Mouse (Mus musculus): Measurements from ENCODE around the gene Pifo. TPM values are rescaled to one million over a fixed set of nuclear protein-coding genes. Genes with fewer than 3 reads are reported as not detected.

The Pifo gene
- polyA plus RNA-seq, 2 experiments, result not detected

DNA sequence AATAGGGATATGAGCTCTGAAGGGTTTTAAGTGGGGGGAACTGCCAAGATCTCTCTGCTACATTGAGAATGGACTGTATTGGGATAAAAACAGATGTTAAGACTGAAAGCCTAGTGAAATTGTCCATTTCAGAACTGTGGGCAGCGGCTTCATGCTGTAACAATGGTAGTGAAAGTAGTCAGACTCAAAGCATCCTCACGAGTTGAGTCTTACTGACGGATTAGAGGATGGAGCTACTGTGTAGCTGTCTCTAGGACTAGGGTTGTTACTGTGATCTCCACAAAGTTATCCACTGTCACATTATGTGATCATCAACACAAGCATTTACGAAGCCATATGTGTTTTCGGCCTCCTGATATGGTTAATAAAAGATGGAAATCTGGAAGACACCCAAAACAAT lies 56.2 kb downstream of the Pifo start:
- peak overlapping the region; percentile 83 to 92 for H3K4me3 ChIP-seq (ENCODE audit: insufficient read depth in 1 of 2, low read depth in 2 of 2, low read length in 2 of 2)
- H3K4me2 ChIP-seq (ENCODE audit: low read depth), result peak overlapping the region; percentile 98
- no peak for DNase-seq (ENCODE audit: low read depth in 3 of 3, low spot score in 3 of 3)
- TF ChIP-seq EP300 (IDR thresholded peaks at IDR 0.05; ENCODE audit: low read depth), result no peak
- no peak for TF ChIP-seq CTCF (IDR thresholded peaks at IDR 0.05; ENCODE audit: low read depth)
- peaks cover 13% of the 10 kb centered on the region in 2 experiments for H3K4me1 ChIP-seq (replicated peaks; ENCODE audit: control insufficient read depth in 2 of 2, insufficient read depth in 2 of 2, low read length in 1 of 2)
- 35% methylated on average over 5 of the region's 5 CpGs for WGBS (ENCODE audit: insufficient replicate concordance)
- H3K27ac ChIP-seq, result peak overlapping the region; percentile 46
- peak overlapping the region; percentile 87 for H3K9ac ChIP-seq (replicated peaks)
- H3K9me3 ChIP-seq (ENCODE audit: control insufficient read depth, low read length), result no peaks in the 10 kb centered on the region
- no peaks in the 10 kb centered on the region for H3K27me3 ChIP-seq (ENCODE audit: control insufficient read depth, insufficient read depth, low read length)
- H3K36me3 ChIP-seq (replicated peaks; ENCODE audit: control insufficient read depth, insufficient read depth, low read depth), result peaks cover 35% of the 10 kb centered on the region
- no peak for ATAC-seq (ENCODE audit: insufficient read depth)

DNA sequence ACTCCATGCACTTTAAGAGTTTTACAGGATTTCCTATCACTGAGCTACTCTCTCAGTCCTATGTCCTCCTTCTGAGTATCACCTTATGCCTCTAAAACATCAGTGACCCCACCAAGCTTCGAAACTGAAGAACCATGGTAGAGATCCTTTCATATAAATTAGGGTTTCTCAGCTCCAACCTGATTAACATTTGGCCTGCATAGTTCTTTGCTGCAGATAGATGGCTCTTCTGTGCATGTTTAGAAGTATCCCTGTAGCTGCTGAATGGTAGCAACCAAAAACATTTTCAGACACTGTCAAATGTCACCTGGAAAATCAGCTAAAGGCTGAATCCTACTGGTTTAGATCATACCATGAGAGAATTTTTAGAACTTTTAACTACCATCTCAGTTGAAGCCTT lies 57.2 kb downstream of the Pifo start:
- H3K4me3 ChIP-seq (ENCODE audit: insufficient read depth in 1 of 2, low read depth in 2 of 2, low read length in 2 of 2), result peak overlapping the region in 1 of 2 experiments; percentile 83; a peak in 2 of 4 replicates
- peaks cover 35% of the 10 kb centered on the region for H3K36me3 ChIP-seq (replicated peaks; ENCODE audit: control insufficient read depth, insufficient read depth, low read depth)
- H3K27ac ChIP-seq, result no peak overlapping the region
- no peak for DNase-seq (ENCODE audit: low read depth in 3 of 3, low spot score in 3 of 3)
- H3K9me3 ChIP-seq (ENCODE audit: control insufficient read depth, low read length), result no peaks in the 10 kb centered on the region
- H3K9ac ChIP-seq (replicated peaks), result peak overlapping the region; percentile 87
- no peak for TF ChIP-seq EP300 (IDR thresholded peaks at IDR 0.05; ENCODE audit: low read depth)
- TF ChIP-seq CTCF (IDR thresholded peaks at IDR 0.05; ENCODE audit: low read depth), result no peak
- peak overlapping the region; percentile 98 for H3K4me2 ChIP-seq (ENCODE audit: low read depth)
- no peaks in the 10 kb centered on the region for H3K27me3 ChIP-seq (ENCODE audit: control insufficient read depth, insufficient read depth, low read length)
- no peak for ATAC-seq (ENCODE audit: insufficient read depth)
- 80% methylated on average over 1 of the region's 1 CpGs for WGBS (ENCODE audit: insufficient replicate concordance)
- peaks cover 13% of the 10 kb centered on the region in 2 experiments for H3K4me1 ChIP-seq (replicated peaks; ENCODE audit: control insufficient read depth in 2 of 2, insufficient read depth in 2 of 2, low read length in 1 of 2)

DNA sequence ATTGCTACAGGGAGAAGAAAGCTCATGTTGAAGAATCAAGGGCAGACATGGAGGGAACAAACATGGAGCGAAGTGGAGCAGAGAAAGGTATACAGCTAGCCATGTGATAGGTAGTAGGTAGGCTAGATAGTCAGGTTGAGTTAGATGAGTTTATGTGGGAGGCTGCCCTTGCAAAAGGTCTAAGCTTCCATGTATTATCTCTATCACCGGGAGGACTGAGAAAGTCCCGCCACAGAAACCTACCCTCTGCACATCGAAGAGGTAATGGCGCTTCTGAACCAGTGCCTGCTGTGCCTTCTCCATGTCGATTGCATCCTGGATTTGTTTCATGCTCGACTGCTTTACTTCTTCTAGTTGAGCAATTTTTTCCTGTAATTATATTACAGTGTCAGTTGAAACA lies 63.1 kb downstream of the Pifo start:
- DNase-seq (ENCODE audit: low read depth in 3 of 3, low spot score in 3 of 3), result no peak

More for the DNA sequence above, 63.1 kb downstream of the Pifo start:
- H3K36me3 ChIP-seq (replicated peaks; ENCODE audit: control insufficient read depth, insufficient read depth, low read depth), result peaks cover 62% of the 10 kb centered on the region
- H3K9me3 ChIP-seq (ENCODE audit: control insufficient read depth, low read length), result no peaks in the 10 kb centered on the region
- H3K4me2 ChIP-seq (ENCODE audit: low read depth), result no peak overlapping the region
- no peak overlapping the region for H3K27ac ChIP-seq
- H3K4me1 ChIP-seq (replicated peaks; ENCODE audit: control insufficient read depth in 2 of 2, insufficient read depth in 2 of 2, low read length in 1 of 2), result no peaks in the 10 kb centered on the region; a peak in 1 of 4 replicates
- WGBS (ENCODE audit: insufficient replicate concordance), result 82% methylated on average over 7 of the region's 7 CpGs
- no peak for ATAC-seq (ENCODE audit: insufficient read depth)
- H3K4me3 ChIP-seq (ENCODE audit: insufficient read depth in 1 of 2, low read depth in 2 of 2, low read length in 2 of 2), result no peak overlapping the region
- no peak overlapping the region for H3K9ac ChIP-seq (replicated peaks)
- H3K27me3 ChIP-seq (ENCODE audit: control insufficient read depth, insufficient read depth, low read length), result no peaks in the 10 kb centered on the region
- no peak for TF ChIP-seq EP300 (IDR thresholded peaks at IDR 0.05; ENCODE audit: low read depth)

Other genes starting within 250 kb of the Pifo start
- gene Rap1a, start 213.3 kb downstream of the Pifo start, polyA plus RNA-seq (2012; rRNA removed), result 20.5 and 37.4 TPM in 2 replicates
- 81.3 and 86.2 TPM in 2 replicates for gene Rap1a, start 213.3 kb downstream of the Pifo start, polyA plus RNA-seq (2014; fragmentation: Nextera tagmentation; extraction: Ambion mirVana)
- 0.34 and 0.49 TPM in 2 replicates for gene Adora3, start 143.8 kb downstream of the Pifo start, polyA plus RNA-seq (2012; rRNA removed)
- 0.47 and 0.49 TPM in 2 replicates for gene Adora3, start 143.8 kb downstream of the Pifo start, polyA plus RNA-seq (2014; fragmentation: Nextera tagmentation; extraction: Ambion mirVana)
- 0.08 and 0.11 TPM in 2 replicates for gene Tmigd3, start 143.7 kb downstream of the Pifo start, polyA plus RNA-seq (2012; rRNA removed)
- gene Tmigd3, start 143.7 kb downstream of the Pifo start, polyA plus RNA-seq (2014; fragmentation: Nextera tagmentation; extraction: Ambion mirVana), result 0.09 and 0.34 TPM in 2 replicates
- gene I830077J02Rik, start 82.0 kb downstream of the Pifo start, polyA plus RNA-seq (2012; rRNA removed), result 3.0 and 4.1 TPM in 2 replicates
- 3.0 and 3.1 TPM in 2 replicates for gene I830077J02Rik, start 82.0 kb downstream of the Pifo start, polyA plus RNA-seq (2014; fragmentation: Nextera tagmentation; extraction: Ambion mirVana)
- 16.8 and 21.3 TPM in 2 replicates for gene Wdr77, start 55.3 kb downstream of the Pifo start, polyA plus RNA-seq (2012; rRNA removed)
- gene Wdr77, start 55.3 kb downstream of the Pifo start, polyA plus RNA-seq (2014; fragmentation: Nextera tagmentation; extraction: Ambion mirVana), result 32.4 and 40.2 TPM in 2 replicates
- 93.2 and 171 TPM in 2 replicates for gene Atp5f1, start 54.5 kb downstream of the Pifo start, polyA plus RNA-seq (2012; rRNA removed)
- gene Atp5f1, start 54.5 kb downstream of the Pifo start, polyA plus RNA-seq (2014; fragmentation: Nextera tagmentation; extraction: Ambion mirVana), result 362 and 364 TPM in 2 replicates
- 1.0 and 1.2 TPM in 2 replicates for gene Ovgp1, start 40.9 kb downstream of the Pifo start, polyA plus RNA-seq (2012; rRNA removed)
- gene Ovgp1, start 40.9 kb downstream of the Pifo start, polyA plus RNA-seq (2014; fragmentation: Nextera tagmentation; extraction: Ambion mirVana), result 0.24 and 0.42 TPM in 2 replicates
- not detected in 2 replicates for gene Chil5, start 18.2 kb upstream of the Pifo start, polyA plus RNA-seq (2012; rRNA removed)
- not detected in 2 replicates for gene Chil5, start 18.2 kb upstream of the Pifo start, polyA plus RNA-seq (2014; fragmentation: Nextera tagmentation; extraction: Ambion mirVana)
- gene Chia1, start 98.6 kb upstream of the Pifo start, polyA plus RNA-seq (2012; rRNA removed), result not detected in 2 replicates
- gene Chia1, start 98.6 kb upstream of the Pifo start, polyA plus RNA-seq (2014; fragmentation: Nextera tagmentation; extraction: Ambion mirVana), result not detected in 2 replicates
- gene Chil3, start 152.9 kb upstream of the Pifo start, polyA plus RNA-seq (2012; rRNA removed), result 0.26 and 0.33 TPM in 2 replicates
- gene Chil3, start 152.9 kb upstream of the Pifo start, polyA plus RNA-seq (2014; fragmentation: Nextera tagmentation; extraction: Ambion mirVana), result 1.7 TPM in 2 replicates
- gene Chil4, start 204.9 kb upstream of the Pifo start, polyA plus RNA-seq (2012; rRNA removed), result not detected in 2 replicates
- not detected in 2 replicates for gene Chil4, start 204.9 kb upstream of the Pifo start, polyA plus RNA-seq (2014; fragmentation: Nextera tagmentation; extraction: Ambion mirVana)

Measured in liver, embryonic 14.5 days (tissue).